Mouse (Mus musculus): ENCODE data around the gene Ccdc6.
"Not testable (repeated sequence)": the region's sequence is repeated elsewhere in the genome, so short reads cannot be mapped to it uniquely, and the experiment has no call there.

The Ccdc6 gene

GRCm38 (mm10) chr10:70211281-70211680, 114.4 kb downstream of the Ccdc6 start:
- DNase-seq (ENCODE audit: low spot score): no peak

DNA sequence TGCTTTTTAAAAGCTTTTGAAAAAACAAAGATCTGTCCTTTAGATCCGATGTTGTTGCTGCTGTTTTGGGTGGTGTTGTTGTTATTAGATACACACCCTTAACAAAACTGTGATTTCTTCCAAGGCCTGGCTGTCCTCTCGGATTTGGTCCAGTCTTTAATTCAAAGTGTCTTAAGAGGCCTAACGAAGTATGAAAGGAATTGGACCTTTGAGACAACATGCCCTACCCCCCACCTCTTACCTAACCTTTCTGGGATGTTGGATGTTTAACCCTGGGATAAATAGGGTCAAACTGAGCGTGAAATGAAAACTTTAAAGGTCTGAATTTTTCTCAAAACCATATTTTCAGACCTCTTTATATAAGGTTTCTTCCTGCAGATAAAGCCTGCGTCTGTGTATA, 124.0 kb downstream of the Ccdc6 start:
- no peak for DNase-seq (ENCODE audit: low spot score)

DNA sequence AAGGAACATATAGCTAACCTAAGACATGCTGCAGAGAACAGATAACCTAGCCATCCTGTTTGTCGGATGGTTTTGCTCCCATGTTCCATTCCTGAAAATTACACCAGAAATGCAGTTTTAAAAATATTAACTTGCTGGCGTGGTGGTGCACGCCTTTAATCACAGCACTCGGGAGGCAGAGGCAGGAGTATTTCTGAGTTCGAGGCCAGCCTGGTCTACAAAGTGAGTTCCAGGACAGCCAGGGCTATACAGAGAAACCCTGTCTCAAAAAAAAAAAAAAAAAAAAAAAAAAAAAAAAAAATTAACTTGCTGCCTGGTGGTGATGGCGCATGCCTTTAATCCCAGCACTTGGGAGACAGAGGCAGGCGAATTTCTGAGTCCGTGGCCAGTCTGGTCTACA, 125.3 kb downstream of the Ccdc6 start:
- not testable (repeated sequence) for DNase-seq (ENCODE audit: low spot score)

- no peak for DNase-seq (ENCODE audit: low spot score)
These were observed 127.7 kb downstream of the Ccdc6 start for GRCm38 (mm10) chr10:70224571-70224970.

DNA sequence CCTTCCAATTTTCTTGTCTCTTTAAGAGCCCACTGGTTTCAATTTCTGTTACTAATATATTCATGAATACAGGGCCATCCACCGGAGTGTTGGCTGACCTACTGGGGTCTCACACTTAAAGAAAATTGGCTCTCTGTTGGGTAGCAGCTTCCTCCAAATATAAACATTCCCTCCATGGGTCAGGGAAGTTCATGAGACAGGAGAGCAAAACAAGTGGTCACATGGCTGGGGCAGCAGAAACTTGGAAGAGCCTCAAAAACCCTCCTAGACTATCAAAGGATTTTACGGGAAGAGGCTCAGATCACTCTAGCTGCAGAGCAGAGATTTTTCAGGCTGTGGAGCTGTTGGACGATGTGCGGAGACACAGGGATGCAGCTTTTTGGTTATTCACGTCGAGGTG, 128.8 kb downstream of the Ccdc6 start:
- DNase-seq (ENCODE audit: low spot score): no peak

GRCm38 (mm10) chr10:70226608-70227007, 129.7 kb downstream of the Ccdc6 start:
- DNase-seq (ENCODE audit: low spot score): no peak

DNA sequence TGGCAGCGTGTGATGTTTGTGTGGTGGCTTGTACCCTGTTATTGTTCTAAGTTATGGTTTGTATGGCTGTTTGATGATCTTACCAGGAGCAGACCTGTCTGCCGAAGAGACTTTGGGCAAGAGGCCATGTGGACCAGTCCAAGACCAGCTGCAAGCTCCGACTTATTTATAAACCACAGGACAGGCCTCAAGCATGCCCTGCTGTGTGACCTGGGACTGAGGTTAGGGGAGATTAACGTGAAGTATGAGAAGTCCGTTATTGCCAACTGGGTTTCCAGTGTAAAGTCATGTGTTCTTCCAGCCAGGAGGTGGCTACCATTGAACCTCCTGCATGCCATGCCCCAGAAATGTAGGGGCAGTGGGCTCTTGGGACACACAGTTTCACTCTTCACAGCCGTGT, 133.4 kb downstream of the Ccdc6 start:
- DNase-seq (ENCODE audit: low spot score): no peak

- no peak for DNase-seq (ENCODE audit: low spot score)
These were observed 141.0 kb downstream of the Ccdc6 start for GRCm38 (mm10) chr10:70237936-70238335.
